Mouse (Mus musculus) adrenal gland, adult (tissue): ENCODE results near the gene Gm26992.
"Not testable (repeated sequence)": the region's sequence is repeated elsewhere in the genome, so short reads cannot be mapped to it uniquely, and the experiment has no call there.

Source experiments
- DNase-seq, 2 experiments: peaks; one replicate each; pipeline ENCODE4 v3.0.0; 2022 to 2023; ENCODE audit warnings: low spot score in 1 of 2; ENCODE audit not compliant: inconsistent age in 2 of 2

Gene Gm26992

DNA sequence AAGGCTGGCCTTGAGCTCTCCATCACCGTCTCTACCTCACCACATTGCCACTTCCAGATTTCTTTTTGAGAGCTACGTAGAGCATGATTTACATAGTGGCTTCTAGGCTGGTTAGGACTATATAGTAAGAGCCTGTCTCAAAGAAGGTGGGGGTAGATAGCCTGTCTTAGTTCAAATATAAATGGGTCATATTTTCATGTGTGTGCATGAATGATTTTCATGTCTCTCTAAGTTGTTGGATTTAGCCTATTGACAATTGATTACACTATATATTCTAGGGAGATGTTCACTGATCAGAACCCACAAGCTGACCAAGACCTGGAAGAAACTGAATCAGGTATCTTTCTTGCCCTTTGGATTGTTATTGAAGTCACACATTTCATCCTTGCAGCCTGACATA lies at the start of gene Gm26992:
Gene Gm26992, plus strand, starts transcription at position 301 of the 400 bp plus-strand sequence.
- DNase-seq = no peak

DNA sequence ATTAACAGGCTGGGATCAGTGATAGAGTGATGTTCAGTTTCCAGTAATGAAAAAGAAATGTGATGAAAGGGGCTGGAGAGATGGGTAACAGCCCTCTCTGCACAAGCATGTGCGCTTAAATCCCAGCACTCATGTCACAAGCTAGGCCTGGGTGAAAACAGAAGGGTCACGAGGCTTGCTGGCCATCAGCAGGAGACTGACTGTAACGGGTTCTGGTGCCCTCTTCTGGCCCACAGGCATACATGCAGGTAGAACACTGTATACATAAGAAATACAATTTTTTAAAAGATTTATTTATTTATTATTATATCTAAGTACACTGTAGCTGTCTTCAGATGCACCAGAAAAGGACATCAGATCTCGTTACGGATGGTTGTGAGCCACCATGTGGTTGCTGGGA lies 47.6 kb upstream of the Gm26992 start:
- DNase-seq = peak in 1 of 2 experiments; percentile 6

DNA sequence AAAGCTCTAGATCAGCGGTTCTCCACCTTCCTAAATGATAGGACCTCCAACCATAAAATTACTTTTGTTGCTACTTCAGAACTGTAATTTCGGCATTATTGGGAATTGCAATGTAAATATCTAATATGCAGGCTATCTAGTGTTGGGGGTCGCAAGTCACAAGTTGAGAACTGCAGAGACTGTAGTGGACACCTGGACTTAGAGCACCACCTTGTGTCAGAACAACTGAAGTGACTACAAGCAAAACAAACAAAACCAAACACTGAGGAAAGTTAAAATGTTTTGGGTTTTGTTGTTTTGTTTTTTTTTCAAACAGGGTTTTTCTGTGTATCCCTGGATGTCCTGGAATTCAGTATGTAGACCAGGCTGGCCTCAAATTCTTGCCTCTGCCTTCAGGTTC lies 37.3 kb upstream of the Gm26992 start:
- no peak for DNase-seq

DNA sequence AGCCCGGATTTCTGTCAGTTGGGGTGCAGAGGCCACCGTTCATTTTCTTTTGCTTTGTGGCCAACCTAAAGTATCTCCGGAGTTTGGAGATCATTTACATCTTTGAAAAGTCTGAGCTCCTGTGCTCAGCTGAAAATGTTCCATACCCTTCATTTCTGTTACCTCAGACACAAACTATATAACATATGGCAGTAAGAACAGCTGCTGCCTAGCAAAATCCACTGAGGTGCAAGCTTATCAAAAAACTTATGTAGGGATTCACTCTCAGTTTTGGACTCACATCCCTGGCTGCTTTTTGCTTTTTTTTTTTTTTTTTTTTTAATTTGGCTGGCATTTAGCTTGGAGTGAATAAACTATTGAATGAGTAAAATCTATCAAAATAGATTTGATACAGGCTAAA lies 33.7 kb upstream of the Gm26992 start:
- DNase-seq = no peak

DNA sequence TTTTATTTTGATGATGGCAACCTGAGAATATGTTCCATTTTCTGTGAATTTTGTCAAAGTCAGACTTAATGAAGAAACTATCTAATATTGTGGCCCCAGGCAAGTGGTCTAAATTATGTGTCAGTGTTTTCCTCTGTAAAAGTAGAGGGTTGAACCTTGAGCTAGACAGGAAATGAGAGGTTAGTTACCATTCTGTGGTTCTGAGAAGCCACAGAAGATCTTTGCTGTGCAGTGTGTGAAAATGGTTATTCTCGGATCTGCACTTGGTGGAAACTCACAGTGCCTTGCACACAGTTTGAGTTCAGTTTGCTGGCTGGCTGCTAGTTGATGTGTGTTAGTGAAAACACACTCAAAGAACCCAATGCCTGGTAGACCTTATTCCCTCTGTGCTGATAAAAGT lies 28.0 kb upstream of the Gm26992 start:
- DNase-seq = no peak

DNA sequence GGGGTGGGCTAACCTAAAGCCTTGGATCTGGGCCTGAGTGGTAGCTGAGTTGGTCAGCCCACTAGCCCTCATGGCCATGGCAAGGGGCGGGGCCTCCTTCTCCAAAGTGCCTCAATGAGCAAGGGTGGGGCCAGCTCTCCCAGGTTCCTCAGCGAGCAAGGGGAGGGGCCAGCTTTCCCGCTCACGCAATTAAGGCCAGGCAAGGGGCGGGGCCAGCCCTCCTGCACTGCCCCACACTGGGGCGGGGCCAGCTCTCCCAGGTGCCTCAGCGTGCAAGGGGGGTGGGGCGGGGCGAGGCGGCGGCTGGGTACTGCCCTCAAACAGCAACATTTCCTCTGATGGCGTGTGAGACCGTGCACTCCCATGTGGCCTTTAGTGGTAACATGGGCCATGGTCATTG lies 16.8 kb upstream of the Gm26992 start:
- DNase-seq = no peak

DNA sequence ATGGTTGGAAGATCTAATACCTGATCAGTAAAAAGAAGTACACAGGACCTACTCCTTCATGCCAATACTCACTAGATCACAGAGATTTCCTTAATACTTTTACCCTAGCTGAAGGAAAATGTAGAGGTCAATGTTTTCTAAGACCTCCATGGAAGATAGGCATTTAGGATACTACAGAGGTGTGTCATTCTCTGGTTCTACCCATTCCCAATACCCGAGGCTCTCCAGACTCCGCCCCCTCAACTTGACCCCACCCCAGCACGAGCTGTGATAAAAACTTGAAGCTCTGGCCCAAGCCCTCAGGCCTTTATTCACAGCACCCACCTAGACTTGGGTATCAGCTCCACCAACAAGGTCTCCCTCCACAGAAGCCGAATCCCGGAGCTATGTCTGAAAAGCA lies 7.6 kb upstream of the Gm26992 start, which contains the start of gene Tsx:
Gene Tsx, plus strand, starts transcription at position 301 of the 400 bp plus-strand sequence.
- no peak for DNase-seq

DNA sequence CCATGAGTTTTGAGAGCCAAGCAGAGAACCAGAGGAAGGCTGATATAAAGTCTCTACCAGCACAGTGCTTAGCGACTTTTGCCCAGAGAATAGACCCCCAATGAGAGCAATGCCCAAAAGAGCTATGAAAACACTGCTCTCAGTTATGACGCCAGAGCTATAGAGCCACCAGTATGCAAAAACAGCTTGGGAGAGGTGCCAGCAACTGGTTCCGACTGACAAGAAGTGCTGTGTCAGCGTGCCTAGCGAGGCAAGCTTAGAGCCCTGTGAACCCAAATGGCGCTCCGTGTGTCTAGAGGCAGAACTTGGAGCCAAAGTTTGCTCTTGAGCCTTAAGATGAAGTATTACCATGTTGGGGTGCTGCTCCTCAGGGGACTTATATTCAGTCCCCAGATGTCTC lies 5.9 kb downstream of the Gm26992 start:
- DNase-seq = no peak

DNA sequence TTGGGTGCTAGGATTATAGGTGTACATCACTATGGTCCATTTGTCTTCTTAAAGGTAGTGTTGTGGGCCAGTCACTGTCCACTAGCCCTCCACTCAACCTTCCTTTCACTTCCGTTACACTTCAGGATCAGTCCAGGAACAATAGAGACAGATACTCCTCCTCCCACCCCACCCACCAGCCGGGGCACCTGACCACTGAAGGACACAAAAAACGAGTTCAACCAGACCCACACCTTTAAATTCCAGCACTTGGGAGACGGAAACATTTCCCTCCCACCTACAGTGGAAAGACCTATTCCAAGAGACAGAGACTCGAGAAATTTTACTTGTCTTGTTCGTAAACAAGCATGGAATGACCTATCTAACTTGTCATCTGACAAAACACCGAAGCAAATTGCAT lies 10.5 kb downstream of the Gm26992 start:
- no peak for DNase-seq

DNA sequence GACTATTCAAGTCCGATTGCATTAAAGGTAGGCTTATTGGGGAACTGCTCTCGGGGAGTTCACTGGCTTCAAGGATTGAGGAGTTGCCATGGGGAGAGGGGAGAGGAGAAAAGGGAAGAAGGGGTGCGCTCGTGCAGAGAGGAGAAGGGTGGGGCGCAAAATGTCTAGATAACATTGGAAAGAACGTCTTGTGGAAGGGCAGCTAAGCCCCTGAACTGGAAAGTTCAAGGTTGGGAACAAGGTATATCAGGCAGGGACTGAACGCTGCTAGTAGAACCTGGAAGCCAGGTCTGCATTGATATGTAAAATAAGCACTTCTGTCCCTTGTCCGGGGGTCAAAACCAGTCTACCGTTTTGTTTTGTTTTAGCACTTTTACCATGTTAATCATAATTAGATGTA lies 16.2 kb downstream of the Gm26992 start:
- no peak for DNase-seq

DNA sequence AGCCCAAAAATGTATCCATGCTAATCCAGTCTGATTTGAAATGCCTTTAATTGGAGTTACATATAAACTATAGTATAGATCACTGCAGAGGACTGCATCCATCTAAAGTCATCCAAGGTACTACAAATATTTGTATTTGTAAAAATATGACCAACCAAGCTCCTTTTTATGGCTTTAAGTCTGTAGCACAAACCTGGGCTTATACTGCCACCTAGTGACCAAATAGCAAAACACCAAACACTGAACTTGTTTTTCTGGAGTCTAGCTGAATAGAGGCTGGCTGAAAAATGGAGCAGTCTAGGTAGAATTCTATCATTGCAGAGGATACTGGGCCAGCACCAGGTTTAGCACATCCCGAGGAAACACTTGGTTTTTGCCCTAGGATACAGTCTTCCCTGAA lies 19.0 kb downstream of the Gm26992 start:
- peak in 1 of 2 experiments; percentile 74 for DNase-seq

DNA sequence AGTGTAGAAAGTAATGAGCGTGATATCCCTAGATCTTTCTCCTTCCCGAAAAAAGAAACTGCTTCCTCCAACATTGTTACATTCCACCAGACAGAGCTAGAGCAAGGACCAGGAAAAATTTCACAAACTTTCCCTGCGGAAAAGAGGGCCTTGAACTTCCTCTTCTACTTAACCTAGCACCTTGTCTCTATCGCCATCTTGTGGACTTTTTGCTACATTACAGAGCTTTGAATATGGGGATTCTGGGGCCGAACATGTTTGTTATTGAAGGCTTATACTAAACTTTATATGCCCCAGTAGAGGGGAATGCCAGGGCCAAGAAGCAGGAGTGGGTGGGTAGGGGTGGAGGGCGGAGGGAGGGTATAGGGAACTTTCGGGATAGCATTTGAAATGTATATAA lies 21.9 kb downstream of the Gm26992 start:
- peak in 1 of 2 experiments; percentile 84 for DNase-seq

DNA sequence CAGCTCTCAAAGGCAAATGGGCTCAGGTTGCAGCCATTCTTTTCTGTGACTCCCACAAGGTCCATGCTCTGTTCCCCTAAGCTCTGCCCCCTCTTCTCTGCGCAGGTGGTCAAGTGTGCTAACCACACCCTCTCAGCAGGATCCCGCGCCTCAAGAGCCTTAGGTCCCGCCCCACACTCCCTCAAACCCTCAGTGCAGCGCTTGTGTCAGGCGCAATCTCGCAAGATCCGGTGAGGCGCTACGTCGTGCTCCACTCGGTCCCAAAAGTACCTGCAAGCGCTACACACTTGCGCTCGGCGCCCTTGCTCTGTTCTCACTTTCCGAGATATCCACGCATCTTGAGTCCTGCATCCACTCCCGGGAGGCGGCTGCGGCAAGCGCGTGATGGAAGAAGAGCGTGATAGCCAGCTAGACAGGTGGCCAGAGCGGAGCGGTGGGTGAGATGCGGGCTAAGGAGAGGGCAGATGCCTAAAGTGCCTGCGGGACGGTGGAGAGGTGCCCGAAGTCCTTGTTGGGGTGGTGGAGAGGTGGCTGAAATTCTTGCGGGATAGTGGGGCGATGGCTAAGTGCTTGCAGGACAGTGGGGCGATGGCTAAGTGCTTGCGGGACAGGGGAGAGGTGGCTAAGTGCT lies 25.8 kb downstream of the Gm26992 start:
- peak in 1 of 2 experiments; percentile 64 for DNase-seq

DNA sequence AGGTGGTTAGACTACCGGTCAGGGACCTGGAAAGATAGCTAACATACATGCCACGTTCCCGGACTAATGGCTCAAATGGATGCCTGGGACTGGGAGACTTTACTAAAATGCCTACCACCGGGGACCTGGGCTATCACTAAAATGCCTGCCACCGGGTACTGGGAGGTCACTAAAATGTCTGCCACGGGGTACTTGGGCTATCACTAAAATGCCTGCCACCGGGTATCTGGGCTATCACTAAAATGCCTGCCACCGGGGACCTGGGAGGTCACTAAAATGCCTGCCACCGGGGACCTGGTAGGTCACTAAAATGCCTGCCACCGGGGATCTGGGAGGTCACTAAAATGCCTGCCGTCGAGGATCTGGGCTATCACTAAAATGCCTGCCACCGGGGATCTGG lies 26.6 kb downstream of the Gm26992 start:
- not testable (repeated sequence) for DNase-seq

DNA sequence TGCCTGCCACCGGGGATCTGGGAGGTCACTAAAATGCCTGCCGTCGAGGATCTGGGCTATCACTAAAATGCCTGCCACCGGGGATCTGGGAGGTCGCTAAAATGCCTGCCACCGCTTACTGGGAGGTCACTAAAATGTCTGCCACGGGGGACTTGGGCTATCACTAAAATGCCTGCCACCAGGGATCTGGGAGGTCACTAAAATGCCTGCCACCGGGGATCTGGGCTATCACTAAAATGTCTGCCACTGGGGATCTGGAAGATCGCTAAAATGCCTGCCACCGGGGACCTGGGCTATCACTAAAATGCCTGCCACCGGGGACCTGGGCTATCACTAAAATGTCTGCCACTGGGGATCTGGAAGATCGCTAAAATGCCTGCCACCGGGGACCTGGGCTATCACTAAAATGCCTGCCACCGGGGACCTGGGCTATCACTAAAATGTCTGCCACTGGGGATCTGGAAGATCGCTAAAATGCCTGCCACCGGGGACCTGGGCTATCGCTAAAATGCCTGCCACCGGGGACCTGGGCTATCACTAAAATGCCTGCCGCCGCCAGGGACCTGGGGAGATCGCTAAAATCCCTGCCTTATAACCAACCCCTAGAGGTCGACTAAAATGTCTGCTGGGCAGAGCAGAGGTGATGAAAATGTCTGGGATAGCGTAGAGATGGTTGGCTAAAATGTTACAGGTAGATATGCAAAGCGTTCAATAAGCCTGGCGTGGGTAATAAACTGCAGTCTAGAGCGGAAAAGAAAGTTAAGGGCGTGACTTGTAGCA lies 27.3 kb downstream of the Gm26992 start:
- not testable (repeated sequence) for DNase-seq

DNA sequence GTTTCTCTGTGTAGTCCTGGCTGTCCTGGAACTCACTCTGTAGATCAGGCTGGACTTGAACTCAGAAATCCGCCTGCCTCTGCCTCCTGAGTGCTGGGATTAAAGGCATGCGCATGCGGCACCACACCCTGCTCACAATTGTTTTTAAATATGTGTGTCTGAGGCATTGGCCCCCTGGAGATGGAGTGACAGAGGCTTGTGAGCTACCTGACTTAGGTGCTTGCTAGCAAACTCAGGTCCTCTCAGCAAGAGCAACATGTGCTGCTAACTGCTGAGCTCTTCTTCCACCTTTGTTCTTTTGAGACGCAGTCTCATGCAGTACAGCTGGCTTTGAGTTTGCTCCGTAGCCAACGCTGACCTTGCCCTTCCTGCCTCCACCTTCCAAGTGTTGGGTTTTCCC lies 31.0 kb downstream of the Gm26992 start:
- no peak for DNase-seq

DNA sequence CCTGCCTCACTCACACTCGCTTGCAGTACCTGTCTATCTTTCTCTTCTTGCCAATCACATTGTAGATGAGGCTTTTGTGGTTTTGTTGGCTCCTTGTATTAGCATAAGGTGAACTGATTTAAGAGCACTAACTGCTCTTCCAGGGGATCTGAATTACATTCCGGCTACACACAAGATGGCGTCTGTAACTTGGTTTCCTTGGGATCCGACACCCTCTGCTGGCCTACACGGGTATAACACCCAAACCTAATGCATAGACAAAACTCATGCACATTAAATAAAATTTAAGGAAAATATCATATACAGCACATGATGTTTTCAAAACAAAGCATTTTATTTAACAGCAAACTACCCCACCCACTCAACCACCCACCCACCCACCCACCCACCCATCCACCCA lies 38.2 kb downstream of the Gm26992 start:
- peak in 1 of 2 experiments; percentile 45 for DNase-seq

DNA sequence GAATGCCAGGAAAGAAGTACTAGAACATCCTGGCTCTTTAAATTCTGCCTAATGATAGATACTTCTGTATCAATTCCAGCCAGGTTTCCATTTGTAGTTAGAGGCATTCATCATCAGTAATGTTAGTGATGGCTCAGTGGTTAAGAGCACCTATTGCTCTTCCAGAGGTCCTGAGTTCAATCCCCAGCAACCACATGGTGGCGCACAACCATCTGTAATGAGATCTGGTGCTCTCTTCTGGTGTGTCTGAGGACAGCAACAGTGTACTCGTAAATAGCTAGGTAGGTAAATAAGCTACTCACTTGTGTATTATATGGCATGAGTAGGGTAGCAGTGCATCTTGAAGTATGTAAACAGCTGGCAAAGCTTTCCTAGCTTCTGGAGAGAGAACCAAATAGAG lies 47.2 kb downstream of the Gm26992 start:
- DNase-seq = no peak

DNA sequence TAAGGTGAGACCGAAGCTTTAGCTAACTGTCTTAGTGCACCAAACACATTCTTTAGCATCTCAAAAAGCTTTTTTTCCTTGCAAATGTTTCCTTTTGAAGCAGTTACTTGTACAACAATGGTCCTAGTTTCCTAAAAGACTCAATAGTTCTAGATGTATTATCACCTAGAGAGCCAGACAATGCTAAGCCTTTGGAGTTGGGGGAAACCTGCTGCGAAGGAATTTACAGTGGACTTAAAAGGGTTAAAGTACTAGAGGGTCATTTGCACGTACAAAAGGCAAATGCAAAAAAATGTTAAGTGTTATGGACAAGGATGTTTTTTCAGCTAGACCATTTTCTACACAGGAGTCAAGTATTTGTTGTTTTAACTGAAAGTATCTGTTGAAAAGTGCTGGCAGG lies 50.5 kb downstream of the Gm26992 start:
- no peak for DNase-seq

DNA sequence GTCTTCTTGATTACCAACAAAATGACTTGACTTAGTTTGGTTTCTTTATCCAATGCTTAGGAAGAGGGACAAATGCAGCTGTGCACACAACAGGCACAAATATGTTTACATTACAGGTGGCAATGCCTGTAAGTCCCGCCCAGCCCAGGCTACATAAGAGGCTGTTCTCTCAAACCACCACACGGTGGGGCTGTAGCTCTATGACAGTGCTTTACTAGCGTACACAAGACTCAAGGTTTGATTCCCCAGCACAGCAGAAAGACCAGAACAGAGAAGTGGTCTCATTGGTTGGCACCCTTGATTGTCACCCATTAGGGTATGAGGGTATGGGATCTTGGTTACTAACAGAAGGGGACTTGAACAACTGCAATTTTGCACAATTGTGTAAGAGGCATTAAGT lies 55.7 kb downstream of the Gm26992 start:
- DNase-seq = peak; percentile 43 to 88

DNA sequence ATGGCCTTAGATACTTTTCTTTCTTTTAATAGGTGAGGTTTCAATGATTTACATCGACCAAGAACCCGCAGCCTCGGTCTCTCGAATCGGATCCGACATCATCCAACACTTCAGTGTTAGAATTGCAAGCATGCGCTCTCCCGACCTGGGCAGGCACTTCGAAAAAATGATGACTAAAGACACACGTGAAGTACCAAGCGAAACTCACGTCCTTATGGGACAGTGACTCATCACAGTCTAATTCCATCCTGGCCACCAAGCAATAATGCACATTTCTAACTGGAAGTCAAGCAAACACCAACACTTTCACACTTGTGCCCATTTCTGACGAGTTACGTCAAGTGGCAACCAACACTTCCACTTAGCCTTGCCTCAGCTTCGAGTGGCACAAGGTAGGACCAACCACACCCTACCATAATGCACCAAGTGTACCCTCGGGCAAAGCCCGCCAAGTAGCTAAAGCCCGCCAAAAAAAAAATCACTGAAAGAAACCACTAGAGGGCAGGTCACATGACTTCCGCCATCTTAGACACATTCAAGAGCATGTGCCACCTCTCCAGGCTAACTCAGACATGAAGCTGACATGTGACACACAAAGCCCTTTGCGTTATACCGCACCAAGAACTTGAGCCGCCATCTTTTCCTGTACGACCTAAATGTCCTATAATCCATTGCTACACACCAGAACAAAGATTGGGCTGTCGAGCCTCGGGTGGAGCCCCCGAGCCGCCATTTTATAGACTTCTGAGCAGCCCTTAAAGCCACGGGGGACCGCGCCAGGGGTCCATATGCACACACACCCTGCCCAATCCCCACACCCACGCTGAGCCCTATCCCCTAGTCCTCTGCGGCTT lies 59.7 kb downstream of the Gm26992 start:
- peak in 1 of 2 experiments; percentile 87 for DNase-seq

DNA sequence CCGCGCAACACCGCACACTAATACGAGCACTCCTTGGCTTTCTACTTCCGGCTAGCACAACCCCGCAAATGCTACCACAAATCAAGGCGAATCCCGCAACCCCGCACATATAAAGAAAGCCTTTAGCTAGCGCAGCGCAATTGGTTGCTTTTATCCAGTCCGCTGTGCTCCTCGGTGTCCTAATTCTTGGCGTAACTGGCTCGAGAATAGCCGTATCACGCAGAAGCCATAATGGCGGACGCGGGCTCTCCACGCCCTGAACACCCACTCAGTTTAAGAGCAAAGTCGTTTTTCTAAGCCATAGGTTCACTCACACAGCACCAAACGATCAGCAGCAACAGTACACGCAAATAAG lies 60.3 kb downstream of the Gm26992 start:
- no peak for DNase-seq
